Mouse (Mus musculus) 3T3-L1 (cell line): ENCODE data around the gene Pitpnm1.
"Not testable (repeated sequence)": the region's sequence is repeated elsewhere in the genome, so short reads cannot be mapped to it uniquely, and the experiment has no call there.

ENCODE experiments used
- DNase-seq: peaks from one replicate; pipeline ENCODE4 v3.0.0-alpha.2; 2015; ENCODE audit warnings: low read depth, low spot score

The Pitpnm1 gene

DNA sequence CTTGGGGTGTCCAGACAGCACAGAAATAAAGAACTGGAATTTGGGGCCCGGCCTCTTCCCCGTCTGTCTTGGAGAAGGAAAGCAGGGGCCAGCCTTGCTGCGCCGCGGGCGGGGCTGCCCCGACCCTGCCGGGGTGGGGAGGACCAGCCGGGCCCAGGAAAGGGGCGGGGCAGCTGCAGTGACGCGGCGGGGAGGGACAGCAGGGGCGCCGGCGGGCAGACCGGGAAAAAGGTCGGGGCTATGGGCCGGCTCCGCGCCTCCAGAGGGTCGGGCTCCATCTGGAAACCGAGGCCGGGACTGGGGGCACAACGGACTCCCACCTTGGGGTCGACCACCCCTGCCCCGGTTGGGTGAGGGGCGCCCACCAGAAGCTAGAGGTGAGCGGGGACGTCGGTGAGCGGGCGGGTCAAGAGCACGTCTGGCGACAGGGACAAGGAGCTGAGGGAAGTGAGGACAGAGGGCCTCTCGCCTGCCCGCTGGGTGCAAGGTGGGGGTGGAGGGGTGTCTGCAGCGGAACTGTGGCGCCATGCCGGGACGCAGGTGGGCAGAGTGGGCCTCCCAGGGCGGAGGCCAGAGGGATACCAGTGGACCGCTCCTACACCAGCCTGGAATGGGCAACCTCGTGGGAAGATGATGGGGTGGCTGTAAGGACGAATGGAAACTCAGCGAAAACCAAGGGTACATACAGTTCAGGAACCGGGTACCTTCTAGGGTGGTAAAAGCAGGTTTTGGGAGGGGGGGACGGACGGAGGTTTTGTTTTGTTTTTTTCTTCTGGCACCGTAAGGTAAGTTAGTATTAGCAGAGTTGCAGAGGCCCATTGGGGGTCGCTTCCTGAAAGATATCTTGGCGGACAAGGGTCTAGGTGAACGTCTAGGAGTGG lies at the start of gene Pitpnm1:
TSS of gene Pitpnm1 (plus strand) at position 162 of the 881 bp plus-strand sequence.
- DNase-seq = peak; percentile 73

DNA sequence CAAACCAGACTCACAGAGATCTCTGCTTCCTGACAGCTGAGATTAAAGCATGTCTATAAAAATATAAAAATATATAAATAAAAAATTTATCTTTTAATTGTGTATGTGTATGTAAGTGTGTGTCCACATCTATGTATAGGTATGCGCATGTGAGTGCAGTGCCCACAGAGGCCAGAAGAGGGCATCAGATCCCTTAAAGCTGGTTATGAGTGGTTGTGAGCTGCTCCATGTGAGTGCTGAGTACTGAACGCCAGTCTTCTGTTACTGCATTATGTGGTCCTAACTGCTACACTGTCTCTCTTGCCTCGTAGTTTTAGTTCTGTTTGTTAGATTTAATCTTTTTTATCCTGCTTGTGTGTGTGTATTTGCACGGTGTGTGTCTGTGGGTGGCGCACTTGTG lies 48.8 kb upstream of the Pitpnm1 start:
- DNase-seq = no peak

DNA sequence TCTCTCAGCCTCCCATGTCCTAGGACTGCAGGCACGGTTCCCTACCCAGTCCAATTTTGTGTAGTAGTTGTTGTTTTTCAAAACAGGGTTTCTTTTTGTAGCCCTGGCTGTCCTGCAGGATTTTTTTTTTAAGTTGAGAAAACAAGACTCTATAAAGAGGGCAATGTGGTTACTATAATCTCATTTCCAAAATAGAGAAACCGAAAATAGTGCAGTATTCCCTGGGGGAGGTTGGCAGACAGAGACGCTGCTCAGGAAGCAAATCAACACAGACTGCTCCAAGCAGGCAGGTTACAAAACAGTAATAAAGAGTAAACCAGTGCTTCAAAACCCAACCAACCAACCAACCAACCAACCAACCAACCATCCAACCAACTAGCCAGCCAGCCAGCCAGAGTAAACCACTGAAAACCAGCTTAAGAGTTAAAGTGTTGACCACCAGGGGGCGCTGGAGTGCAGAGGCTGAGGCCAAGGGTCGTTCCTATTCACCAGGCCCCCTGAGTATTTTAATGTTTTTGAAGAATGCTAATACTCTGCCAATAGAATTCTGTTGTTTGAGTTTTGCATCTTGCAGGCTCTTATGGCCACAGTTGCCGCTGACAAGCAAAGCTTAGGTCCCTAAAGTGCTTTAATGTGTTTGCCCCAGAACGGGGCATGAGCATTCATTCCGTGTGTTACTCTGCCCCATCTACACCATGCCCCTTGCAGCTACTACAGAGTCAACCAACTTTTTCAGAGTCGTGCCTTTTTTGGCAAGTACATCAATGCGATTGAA lies 47.9 kb upstream of the Pitpnm1 start:
- peak; percentile 65 for DNase-seq

DNA sequence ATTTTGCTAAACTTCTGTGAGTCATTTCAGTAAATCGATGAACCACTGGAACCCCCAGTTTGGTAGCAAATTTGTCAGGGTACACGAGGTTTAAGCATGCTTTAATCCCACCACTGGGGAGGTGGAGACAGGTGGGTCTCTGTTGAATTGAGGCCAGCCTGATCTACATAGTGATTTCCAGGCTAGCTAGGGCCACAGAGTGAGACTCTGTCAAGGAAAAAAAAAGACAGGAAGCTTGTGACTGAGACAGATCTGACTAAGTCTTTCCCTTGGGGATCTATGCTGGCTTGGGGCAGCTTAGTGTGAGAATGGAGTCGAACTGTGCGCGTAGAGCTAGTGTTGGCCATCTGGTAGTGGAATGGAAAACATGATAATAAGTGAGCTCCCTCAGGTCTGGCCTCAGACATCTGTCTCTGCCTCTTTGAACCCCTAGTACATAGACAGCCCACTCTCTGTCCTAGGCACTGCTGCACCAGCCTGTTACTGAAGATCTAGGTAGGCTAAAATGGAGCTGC lies 47.2 kb upstream of the Pitpnm1 start:
- no peak for DNase-seq

DNA sequence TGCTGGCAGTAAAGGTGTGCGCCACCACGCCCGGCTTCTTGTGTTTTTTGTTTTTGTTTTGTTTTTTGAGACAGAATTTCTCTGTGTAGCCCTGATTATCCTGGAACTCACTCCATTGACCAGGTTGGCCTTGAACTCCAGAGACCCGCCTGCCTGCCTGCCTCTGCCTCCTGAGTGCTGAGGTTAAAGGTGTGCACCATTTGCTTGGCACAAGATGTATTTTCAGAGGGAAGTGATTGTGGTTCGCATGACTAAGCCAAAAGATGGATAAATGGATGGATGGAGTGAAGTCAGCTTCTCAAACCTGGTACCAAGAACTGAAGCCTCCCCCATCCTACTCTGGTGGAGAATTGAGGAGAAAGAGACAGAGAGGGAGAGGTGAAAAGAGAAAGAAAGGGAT lies 45.2 kb upstream of the Pitpnm1 start:
- no peak for DNase-seq

DNA sequence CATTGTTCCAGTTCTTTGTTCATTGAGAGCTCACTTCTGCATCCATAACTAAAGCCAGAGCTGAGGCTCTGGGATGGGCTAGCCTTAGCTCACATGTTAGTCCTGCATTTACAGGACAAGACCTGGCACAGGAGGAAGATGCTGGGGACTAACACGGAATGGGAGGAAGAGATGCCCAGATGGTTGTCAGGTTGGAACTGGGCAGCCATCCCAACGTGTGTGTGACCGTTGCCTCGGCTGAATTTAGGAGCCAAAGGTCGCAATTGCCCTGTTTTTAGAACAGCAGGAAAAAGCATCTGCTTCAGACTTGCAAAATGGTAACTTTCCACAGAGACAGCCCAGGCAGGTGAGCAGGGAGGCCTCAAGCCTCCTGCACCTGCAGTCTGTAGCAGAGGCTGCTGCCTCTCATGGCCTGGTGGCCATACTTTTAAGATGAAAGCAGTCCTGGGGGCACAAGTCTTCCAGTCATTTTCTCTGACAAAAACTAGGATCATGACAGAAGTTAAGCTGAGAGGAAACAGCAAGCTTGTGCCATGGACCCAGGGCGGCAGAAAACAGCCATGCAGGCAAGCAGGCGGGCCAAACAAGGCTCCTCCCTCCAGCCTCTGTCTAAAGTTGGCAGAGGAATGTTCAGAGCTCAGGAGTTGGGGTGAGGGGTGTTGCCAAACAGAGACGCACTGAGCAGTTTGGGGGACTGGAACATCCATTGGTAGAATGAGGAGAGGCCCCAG lies 44.4 kb upstream of the Pitpnm1 start:
- no peak for DNase-seq

DNA sequence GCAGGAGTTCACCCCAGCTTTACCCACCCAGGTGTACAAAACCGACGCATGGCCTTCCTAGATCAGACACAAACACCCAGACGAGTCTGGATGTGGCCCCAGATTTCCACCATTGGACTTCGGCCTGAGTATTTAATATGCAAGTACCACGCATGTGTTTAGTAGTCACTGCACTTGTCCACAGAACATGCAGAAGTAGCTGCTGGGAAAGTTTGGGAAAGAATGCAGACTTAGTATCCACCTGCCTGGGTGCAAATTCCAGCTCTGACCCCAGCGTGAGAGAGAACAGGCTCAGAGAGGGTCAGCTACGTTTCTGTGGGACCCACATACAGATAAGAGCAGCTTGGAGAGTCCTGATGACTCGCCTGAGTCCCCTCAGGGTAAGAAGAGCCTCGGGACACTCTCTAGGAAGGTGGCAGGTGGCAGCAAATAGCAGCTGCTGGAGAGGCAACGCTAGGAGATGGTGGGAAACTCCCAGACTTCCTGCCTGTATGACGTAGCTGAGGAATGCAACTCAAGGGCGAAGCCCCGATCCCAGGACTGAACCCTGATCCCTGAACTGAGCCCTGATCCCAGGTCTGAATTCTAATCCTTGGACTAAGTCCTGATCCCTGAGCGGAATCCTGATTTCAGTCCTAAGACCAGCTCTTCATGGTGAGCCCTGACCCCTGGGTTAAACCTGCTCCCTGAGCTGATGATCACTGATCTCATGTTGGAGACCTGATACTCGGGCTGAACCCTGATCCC lies 43.7 kb upstream of the Pitpnm1 start:
- no peak for DNase-seq

DNA sequence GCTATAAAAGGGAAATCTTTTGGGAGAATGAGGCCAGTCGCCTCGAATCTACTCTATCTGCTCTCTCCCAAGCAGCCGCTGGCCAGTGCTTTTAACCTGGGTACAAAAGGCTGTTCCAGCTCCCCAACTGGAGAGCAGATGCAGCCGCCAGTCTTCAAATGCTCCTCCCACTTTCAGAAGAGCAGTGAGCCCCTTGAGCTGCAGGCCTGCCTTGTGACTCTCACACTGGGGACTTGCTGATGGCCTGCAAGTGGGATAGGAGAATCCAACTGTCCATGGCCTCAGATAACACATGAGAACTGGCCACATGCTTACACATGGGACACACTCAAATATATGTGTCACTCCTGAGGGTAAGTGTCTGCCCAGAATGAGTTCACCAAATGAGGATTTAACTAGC lies 43.1 kb upstream of the Pitpnm1 start:
- DNase-seq = no peak

DNA sequence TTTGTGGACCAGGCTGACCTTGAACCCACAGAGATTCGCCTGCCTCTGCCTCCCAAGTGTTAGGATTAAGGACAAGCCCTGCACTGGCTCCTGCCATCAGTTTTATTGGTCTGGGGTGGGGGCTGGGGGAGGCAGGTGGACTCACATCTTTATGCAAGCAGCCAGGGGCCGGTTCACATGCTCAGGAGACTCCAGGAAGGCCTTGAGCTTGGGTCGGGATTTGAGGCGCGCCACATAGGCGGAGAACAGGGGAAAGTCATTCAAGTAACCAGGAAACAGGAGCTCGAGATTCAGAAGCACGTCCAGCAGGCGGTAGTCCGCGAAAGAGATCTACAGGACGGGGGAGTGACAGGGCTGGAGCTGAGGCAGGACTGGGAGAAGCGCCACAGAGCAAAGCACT lies 42.4 kb upstream of the Pitpnm1 start:
- DNase-seq = no peak

DNA sequence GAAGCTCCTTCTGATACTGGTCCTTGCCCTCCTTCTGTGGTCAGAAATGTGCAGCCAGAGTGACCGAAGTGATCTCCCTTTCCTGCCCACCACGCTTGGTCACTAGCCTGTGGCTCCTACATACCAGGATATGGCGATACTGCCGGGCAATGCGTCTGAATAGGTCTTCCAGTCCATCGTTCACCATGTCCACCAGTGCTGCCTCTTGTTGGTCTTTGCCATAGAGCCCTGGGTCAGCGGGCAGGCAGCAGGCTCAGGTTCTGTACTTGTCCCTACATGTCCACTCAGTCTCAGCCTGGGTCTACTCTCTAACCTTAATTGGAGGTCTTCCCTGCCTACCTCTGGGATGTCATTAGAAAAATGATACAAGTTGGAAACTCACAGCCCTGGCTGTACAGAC lies 41.8 kb upstream of the Pitpnm1 start:
- no peak for DNase-seq

DNA sequence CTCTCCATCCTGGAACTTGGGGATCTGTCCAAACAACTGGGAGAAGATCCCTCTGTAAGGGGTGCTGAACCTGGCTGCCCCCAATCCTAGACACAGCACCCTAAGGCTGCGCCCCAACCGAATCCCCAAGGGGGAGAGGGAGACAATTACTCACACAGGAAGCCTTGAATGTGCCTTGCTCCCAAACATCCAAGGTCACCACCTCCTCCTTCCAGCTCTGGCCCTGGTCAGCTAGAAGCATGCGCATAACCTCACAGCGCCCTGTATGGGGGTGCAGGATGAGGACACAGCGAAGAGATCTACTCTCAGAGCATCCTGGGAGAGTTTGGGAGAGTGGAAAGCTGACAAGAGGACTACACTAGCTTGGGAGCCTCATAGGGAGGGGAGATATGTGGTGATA lies 41.2 kb upstream of the Pitpnm1 start:
- DNase-seq = no peak

DNA sequence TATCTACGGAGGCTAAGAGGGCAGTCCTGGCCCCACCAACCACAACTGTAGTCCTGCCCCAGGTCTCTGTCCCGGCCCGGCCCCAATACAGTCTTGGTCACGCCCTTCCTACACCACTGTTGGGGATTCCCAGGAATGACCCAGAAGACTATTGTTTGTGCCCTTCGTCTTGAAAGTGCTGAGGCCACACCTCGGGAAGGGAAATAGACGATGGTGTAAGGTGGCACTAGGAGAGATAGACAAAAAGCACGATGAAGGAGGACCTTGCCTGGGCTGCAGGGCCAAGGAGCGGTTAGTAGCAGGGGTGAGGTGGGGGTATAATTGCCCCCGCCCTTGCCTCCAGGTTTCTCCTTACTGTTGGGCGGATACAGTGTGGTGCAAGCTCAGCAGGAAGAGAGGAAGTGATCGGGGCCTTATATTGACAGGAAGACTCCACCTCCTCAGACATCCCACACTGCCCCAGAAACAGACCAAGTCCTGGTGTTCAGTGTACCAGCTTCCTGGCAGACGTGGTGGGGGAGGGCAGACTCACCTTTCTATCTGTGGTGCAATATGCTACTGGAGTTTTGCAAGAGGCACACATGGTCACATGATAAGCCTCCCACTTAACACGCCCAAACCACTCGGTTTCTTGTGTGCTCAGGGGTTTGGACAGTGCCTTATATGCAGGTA lies 40.6 kb upstream of the Pitpnm1 start, which contains the start of gene Gstp3:
TSS of gene Gstp3 (minus strand) at position 501 of the 672 bp plus-strand sequence.
- no peak for DNase-seq

DNA sequence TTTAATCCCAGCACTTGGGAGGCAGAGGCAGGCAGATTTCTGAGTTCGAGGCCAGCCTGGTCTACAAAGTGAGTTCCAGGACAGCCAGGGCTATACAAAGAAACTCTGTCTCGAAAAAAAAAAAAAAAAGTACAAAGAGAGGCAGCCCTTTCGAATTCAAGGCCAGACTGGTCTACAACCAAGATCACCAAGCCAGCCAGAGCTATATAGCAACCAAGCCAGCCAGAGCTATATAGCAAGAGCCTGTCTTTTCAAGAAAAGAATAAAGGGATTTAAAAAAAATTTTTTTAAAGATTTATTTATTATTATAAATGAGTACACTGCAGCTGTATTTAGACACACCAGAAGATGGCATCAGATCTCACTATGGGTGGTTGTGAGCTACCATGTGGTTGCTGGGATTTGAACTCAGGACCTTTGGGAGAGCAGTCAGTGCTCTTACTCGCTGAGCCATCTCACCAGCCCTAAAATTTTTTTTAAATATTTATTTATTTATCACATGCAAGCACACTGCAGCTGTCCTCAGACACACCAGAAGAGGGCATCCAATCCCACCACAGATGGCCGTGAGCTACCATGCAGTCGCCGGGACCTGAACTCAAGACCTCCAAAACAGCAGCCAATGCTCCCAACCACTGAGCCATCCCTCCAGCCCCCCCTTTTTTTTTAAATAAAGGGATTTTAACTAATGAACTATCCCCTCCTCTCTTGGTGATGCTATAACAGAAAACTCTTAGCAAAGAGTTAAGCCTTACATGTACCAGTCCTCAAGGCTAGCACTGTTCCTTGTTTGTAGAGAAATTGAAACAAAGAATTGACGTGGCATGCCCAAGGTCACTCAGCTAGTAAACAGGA lies 39.5 kb upstream of the Pitpnm1 start:
- DNase-seq = not testable (repeated sequence)

DNA sequence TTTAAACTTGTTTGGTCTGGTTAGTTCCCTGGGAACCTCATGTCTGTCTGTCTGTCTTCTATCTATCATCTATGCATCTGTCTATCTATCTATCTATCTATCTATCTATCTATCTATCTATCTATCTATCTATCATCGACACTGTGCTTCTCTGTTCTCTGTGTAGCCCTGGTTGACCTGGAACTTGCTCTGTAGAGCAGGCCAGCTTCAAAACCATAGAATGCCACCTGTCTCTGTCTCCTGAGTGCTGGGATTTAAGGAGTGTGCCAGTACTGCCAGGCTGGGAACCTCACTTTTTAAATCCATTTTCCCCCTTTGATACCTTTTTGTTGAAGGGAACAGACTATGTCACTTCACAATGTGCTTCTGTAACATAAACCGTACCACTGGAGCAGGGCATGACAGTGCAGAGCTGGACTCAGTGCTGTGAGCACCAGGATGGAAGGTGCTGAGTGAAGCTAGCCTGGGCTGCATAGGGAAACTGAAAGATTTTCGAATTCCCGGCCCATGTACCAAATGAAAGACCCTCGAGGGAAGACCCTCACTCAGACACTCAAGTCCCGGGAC lies 38.8 kb upstream of the Pitpnm1 start:
- no peak for DNase-seq

DNA sequence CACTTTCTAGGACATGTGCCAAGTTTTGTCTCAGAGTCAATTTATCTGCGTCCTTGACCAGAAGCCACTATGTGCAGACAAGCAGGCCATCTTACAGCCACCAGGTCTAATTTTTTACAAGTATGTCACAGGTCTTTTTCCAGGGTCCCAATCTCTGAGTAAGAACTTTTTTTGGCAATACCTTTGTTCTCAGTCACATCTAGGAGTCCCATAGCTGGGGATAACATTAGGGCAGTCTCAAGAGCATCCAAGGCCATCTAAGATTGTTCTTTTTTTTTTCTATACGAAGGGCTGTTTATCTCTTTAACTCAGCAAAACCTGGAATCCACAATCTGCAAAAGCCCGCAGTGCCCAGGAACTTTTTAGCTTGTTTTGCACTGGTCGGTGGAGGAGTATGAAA lies 36.4 kb upstream of the Pitpnm1 start:
- not testable (repeated sequence) for DNase-seq

DNA sequence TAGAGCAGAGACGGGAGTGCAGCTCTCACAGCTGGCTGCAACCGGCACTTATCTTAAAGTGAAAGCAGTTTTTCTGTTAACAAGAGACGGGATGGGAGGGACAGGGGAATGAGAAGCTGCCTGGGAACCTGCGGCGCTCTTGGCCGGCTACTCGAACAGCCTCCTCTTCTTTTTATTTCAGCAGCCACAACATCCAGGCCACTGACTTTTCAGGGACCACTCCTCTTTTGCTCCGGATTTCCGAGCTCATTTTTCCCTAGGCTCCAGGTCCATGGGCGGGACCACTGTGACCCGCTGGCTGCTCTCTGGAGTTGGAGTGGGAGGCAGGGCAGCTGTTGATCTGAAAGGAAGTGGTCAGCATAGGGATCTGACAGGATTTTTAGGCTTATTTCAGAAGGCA lies 35.3 kb upstream of the Pitpnm1 start:
- not testable (repeated sequence) for DNase-seq

DNA sequence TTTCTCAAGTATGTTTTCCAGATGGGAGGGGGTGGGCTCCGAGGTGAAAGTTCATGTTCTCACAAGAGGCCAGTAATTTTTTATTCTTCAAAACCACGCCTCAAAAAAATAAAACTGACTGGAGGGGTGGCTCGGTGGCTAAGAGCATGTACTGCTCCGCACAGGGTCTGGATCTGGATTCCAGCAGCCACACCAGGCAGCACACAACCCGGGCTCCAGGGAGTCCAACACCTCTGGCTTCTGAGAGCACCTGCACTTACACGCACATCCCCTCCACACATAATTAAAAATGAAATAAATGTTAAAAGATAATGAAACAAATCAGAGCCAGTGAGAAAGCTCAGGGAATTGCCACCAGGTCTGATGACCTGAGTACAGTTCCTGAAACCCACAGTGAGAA lies 33.5 kb upstream of the Pitpnm1 start:
- no peak for DNase-seq

DNA sequence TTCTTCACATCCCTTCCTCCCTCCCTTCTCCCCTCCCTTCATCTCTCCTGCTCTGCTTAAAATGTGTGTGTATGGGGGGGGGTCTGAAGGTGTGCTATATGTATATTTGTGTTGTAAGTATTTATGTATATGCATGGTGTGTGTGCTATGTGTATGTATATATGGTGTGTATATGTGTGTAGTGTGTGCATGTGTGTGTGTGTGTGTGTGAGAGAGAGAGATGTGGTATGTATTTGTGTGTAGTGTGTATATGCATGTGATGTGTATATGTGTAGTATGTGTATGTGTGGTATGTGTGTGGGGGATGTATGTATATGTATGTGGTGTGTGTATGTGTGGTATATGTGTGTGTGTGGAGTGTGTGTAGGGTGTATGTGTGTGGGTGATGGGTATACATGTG lies 32.9 kb upstream of the Pitpnm1 start:
- no peak for DNase-seq

DNA sequence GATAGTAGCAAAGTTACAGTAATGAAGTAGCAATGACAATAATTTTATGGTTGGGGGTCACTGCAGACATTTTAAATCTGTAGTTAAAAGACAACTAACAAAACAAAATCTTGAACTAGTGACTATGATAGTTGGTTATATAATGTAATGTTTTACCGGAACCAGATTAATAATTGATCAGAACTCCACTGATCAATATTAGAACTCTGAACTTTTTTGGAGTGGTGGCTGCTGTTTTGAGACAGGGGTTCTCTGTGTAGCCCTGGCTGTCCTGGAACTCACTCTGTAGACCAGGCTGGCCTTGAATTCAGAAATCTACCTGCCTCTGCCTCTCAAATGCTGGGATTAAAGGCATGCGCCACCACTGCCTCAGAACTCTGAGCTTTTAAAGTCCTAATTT lies 31.6 kb upstream of the Pitpnm1 start:
- DNase-seq = not testable (repeated sequence)
